Mouse (Mus musculus) embryo, embryonic 11.5 days (tissue): Measurements from ENCODE around the gene Kcnn1.

ENCODE experiments used
- DNase-seq: peaks from one replicate; pipeline ENCODE4 v3.0.0-alpha.2; 2012; ENCODE audit warnings: low read depth, low spot score

Gene Kcnn1

DNA sequence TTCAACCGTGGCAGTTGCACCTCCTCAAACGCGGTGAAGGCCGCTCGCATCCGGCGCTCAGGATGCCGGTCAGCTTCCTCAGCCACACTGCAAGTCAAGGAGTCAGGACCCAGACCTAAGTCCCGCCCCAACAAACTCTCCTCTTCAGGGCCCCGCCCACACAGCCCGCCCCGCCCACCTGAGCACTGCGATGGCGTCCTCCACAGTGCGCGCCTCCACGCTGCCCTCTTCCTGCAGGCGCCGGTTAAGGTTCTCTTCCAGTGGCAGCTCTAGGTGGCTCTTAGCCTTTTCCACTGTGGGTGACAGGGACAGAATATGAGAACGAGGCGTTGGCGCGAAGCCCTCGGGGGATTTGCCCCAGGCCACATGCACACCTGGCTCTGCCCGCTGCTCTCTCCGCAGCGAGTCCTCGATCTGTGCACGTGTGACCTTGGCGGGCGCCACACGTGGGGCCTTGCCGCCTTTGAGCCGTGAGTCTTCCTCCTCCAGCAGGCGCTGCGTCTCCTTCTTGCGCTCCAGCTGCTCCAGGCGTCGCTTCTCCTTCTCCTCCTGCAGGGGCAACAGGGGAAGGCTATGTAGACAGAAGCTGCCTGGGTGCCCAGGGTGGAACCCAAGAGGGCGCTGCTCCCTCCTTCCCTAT, 5.6 kb upstream of the Kcnn1 start:
- peak; percentile 61 for DNase-seq

DNA sequence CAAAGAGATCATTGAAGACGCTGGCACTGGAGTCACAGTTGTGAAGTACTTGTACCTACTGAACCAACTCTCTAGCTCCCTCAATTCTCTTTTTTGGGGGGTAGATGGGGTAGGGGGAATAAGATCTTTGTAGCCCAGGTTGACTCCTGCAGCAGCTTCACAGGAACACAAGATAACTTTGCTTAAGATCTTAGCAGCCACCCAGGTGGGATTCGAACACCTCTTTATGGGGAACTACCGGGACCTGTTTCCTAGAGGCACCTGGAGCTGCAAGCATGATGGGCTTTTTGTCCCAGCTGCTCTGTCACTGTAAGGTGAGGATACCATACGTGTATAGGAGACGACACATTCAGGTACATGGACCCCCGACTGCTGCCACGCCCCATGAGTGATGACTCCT, 3.5 kb upstream of the Kcnn1 start:
- DNase-seq: no peak

DNA sequence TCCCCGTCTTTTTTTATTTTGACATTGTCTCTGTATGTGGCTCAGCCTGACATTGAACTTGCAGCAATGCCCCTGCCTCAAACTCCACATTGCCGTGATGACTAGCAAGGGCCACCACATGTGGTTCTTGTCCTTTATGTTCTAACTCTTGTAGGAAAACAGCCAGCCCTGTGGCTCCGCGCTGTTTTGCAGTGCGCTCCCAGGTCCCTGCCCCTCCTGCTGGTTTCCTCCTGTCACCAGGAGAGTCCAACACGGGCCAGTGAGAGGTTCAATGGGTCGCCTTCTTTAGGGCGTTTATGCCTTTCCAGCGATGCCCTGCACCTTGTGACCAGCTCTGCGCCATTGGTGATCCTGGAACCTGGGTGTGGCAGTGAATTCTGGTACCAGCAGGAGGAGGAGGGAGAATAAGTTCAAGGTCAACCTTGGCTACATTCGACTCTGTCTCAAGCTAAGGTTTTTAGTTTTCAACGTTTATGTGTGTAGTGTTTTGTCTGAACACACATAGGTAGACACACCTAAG, 3.0 kb upstream of the Kcnn1 start:
- DNase-seq: no peak

DNA sequence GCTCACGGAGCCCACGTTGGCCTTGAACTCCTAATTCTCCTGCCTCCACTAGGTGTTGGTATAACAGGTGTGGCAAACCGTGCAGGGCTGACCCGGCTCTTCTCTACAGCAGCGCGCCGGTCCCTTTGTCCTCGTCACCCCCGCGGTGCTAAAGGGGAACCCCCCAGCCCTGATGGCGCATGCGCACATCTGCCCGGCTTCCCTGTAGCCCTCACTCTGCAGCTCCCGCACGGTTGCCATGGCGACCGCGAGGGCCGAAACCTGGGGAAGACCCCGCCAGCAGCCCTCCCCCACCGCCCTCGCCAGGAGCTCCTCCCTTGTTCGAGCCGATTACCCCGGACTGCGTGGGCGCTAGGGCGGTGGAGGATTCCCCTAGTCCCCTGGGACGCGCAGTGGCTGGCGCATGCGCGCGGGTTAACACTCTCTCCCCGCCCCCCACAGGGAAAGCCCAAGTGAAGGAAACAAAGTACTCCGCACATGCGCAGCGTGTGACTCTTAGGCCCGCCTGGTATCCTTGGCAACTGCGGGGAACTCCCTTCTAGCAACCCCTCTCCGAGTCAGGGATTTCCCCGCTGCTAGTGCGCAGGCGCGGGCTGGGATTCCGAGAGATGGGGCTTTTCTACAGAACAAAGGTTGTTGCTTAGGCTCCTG, 2.4 kb upstream of the Kcnn1 start:
- peak; percentile 100 for DNase-seq

DNA sequence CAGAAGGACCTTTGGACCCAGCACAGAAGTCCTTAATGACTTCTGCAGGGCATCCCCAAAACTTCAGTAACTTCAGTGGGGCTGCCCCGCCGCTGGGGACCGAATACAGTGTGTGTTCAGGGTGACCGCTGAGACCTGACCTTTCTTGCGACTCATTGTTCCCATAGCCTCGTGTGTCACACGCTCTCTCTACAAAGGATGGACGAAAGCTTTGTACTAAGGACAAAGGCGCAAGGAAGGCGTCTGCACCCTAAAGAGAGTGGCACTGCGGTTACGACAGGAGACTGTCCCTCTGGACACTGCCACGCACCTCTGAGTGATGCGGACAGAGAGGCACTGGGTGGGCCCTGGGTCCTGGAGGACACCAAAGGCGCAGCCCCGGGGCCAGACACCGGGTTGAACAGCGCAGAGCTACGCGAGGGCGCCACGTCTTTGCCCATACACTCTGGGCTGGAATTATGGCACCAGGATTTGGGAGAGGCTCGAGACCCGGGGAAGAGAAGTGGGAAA, 1.7 kb upstream of the Kcnn1 start:
- no peak for DNase-seq

DNA sequence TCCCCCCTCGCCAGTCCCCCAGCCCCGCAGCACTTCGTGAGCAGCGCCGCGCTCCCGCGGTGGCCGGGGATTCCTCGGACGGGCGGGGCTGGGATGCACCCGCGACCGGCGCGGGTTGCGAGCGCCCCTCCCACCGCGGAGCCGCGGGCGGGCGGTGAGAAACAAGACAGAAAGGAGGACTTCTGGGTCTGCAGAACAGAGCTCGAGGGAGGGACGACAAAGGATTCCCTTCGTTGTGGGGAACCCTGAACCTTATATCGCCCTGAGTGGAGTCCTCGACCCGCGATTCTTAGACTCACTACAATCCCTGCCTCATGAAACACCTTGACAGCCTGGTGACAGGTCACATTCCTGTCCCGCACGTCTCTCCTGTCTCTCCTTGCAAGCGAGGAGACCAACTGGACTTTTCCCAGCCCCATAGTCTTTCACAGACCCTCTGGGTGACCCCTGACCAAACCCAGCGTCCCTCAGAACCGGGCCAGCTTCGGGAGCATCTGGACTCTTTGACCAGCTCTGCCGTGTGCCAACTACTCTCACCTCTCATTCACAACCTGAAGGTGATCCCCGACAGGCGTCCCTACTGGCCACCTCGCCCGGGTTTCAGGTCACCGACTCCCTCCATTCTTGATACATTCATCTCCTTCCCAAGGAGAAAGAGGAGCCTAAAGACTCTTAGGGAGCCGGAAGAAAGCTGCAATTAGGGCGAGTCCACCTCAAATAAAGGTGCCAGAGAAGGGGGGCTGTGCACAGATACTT, 1.1 kb upstream of the Kcnn1 start:
- no peak for DNase-seq

DNA sequence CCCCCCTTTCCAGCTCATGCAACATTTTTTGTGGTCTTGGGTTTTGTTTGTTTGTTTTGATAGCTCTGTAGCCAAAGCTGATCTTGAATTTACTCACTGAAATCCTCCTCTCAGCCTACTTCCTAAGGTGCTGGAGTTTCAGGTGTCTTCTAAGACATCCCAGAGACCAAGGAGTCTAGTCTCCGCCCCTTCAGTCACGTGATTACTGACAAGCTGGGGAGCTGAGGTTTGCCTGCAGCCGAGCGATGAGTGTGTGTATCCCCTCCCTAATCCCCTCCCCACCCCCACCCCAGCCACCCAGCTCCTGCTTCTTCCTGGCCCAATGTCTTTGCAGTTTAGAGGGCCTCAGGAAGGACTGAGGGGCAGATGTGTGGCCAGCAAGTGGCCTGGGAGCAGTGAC, 5.5 kb downstream of the Kcnn1 start:
- DNase-seq: no peak

DNA sequence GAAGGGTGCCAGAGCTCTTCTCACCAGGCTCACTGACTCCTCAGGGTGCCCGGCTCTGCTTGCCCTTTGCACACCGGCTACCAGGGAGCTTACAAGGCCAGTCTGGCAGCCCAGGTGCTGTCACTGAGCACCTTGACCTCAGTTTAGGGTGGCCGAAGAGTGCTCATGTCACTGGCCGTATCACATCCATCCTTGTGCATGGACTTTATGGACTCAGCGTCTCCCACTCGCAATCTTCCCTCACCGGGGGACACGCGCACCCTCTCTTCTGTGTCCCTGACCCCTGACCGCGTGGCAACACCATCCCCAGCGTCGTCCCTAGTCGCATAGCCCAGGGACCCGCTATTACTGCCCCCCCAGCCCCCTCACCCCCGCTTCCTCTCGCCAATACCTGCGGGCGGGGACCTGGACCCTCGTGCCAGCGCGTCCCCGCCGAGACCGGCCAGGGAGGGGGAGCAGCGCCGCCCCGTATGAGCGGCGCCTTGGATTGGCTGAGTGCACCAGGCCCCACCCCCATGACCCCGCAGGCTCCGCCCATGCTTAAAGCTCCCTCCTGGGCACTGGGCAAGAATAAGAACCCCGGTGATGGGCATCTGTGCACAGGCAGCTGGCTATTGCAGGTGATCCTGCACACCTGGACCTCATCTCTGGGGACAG, 6.4 kb downstream of the Kcnn1 start:
- DNase-seq: no peak

DNA sequence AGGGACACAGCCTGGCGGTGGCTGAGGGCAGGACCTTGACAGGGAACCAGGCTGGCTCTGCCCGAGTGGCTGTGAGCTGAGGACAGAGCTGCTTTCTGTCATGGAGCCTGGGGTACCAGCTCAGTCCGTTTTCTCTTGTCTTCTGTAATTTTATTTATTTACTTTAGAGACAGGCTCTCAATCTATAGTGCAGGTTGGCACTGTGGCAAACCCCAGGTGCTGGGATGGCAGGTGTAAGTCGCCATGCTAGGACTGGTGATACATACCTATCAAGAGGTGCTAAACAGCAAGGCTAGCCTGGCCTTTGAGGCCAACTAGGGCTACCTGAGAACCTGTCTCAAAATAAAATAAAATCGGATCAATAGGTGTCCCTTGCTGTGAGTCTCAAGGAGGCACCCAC, 7.0 kb downstream of the Kcnn1 start:
- DNase-seq: no peak

DNA sequence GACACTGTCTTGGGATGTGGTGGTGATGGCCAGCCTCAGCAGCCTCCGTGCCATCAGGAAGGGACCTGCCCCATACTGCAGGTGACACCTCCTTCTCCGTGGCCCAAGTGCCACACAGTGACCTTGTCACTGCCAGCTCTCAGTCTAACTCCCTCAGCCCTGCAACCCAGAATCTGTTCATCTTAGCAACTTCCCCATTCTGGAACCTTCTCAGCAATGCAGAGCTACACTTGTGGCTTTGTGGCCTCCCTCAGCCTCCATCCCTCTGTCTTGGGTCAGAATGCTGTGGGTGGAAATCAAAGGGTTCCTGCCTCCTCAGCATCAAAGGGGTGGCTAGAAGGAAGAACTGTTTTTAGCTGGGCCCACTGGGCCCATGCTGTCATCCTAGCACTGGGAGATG, 9.2 kb downstream of the Kcnn1 start:
- no peak for DNase-seq

DNA sequence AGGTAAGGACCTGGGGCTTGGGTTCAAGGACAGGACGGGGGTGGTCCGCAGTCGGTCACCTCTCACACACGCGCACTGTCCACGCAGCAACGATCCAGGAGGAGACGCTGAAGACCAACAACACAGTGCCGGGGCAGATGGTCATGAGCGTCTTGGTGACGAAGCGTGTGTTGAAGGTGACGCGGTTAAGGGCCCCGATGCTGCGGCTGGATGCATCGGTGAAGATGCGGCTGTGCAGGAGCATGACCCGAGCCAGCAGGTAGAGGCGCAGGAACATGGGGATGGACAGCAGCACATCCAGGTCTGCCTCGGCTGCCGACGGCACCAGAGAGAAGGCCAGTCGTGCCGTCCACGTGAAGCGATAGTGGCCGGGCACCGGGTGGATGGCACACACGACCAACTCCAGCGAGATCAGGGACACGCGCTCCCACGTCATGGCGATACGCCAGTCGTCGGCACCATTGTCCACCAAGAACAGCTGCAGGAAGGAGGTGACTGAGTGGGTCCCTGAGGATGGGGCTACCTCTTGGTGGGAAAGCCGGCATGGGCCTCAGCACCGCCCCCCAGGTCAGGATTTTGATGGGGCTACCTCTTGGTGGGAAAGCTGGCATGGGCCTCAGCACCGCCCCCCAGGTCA, 10.3 kb downstream of the Kcnn1 start:
- DNase-seq: no peak

DNA sequence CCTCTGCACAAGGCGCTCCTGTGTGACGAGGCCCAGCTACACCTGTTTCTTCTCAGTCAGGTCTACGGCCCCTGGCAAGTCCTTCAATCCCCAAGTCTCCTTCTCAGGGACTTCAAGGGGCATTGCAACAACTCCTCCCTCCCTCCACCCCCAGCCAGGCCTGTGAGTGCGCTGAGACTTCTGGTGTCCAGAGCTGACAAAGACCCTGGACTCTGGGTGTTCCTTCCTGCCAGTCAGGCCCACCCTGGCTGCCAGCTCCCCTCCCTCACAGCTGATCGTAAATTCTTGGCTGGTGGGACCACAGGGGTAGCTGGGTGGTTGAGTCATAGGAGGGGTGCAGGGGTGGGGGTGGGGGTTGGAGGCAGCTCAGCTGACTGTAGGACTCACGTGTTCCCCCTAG, 11.2 kb downstream of the Kcnn1 start:
- DNase-seq: no peak

DNA sequence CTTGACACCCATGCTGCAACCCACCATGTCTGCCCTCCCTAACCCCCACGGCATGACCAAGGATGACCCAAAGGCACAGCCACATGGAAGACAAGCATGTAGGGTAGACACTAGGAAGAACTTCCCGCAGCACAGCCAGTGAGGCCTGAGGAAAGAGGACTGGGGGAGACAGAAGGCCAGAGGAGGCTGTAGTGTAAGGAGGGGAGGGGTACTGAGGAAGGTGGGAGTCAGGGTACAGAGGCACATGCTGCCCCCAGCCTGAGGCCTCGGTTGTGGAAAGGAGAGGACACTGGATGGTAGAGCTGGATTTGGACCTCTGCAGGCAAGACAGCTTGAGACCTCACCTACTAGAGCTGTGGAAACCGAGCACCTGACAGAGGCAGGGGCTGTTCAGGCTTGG, 12.1 kb downstream of the Kcnn1 start:
- no peak for DNase-seq

DNA sequence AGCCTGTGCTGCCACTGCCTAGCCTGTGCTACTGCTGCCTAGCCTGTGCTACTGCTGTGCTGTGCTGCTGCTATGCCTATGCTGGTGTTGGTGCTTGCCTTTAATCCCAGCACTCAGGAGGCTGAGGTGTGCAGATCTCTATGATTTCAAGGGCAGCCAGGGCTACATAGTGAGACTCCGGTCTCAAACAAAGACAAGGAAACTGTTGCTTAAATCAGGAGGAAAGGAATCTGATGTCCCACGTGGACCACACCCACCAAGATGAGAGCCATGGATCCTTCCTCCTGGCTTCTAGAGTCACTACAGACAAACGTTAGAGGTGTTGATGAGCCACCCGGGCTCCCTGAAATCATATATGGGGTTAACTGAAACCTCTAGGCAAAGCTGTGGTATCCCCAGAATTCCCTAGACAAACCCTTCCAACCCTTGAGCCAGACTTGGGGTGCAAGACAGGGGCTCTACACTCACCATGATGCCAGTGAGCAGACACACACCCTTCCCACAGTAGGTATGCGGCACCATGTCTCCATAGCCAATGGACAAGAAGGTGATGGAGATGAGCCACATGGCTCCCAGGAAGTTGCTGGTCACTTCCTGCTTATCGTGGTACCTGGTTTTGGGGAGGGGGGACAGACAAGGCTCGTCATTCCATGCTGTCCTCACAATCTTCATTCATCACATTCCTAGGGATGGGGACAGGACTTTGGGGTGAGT, 12.8 kb downstream of the Kcnn1 start:
- DNase-seq: no peak

DNA sequence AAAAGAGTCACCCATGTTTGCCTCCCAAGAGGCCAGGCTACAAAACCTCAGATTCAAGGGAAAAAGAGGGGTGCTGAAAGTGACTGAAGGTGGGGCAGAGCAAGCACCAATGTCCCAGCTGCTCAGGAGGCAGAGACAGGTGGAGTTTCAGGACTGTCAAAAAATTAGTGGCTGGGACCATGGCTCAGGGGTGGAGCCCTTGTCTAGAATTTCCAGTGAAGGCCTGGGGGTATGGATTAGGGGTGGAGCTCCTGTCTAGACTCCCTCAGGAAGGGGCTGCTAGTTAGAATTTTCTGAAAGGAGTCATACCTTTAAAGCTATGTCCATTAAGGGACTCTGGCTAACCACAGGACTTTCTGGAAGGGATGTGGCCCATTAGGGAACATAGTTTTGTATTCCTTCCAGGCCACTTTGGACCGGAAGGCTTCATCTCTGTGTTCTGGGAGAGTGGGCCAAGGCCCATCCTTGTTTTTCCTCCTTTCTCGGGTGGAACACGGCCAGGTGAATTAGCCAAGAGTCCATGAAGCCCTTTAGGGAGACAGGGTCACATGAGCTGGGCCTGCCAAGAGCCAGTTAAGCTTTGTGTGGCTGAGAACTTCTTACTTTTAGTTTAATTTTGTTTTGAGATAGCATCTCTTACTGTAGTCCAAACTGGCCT, 13.6 kb downstream of the Kcnn1 start:
- no peak for DNase-seq

DNA sequence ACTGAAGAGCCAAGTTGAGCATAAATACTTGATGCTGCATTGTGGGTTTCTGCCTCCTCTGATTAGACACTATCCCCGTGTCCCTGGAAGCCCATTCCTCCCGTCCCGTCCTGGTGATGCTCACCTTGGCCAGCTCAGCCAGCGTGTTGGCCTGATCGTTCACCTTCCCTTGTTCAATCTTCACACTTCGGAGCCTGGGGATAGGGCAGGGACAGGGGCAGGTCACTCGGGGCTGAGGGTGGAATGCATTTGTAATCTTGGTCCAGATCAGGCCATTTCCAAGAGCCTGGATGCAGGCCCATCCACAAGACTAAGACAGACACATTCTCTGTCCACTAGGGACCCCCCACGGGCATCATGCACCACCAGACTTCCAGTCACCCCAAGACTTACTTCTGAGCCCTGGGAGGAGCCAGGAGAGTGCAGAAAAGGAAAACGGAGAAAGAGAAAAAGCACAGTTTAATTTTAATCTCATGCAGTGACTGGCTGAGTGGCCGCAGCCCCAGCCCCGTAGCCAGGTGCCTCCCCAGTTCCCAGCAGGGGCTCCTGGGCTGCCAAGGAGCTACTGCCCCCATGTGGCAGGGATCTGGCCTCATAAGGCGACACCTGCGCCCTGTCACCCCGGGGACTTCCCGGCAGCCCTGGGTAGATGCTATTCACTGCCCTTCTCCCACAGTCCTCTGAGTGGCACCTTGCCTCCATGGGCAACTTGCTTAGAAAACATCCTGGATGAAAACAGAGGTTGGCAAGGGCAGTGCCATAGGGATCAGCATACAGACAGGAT, 16.5 kb downstream of the Kcnn1 start:
- DNase-seq: no peak

DNA sequence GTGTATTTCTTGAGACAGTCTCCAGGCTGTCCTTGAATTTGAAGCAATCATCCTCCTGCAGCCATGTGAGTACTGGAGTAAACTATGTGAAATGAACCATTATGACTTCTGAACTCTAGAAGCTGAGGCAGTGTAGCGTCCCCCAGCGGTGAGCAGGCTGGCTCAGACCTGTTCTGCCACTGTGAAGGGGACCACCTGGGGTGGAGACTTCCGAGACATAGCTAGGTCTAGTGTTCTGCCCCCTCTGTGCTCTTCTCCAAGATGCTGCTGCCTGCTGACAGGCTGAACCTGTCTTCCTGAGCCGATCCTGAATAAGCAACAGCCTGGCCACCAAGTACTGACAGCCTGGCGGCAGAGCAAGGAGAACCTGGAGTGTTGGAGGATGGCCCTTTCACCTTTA, 17.9 kb downstream of the Kcnn1 start:
- DNase-seq: no peak

DNA sequence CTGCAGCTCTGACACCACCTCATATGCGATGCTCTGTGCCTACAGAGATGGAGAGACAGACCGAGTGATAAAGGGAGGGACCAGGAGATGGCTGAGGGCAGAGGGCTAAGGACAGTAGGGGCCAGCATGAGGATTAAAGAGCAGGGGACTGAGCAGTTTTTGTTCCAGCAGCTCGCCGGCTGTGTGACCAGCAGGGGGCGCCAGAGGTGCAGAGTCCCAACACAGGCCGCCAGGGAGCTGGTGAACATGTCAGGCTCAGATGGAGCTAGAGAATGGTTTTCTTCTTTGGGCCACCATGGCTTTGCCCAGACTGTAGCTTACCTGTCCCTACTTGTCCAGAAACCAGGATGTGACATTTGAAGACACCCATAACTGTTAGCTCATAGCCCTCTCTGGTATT, 18.5 kb downstream of the Kcnn1 start:
- DNase-seq: no peak

DNA sequence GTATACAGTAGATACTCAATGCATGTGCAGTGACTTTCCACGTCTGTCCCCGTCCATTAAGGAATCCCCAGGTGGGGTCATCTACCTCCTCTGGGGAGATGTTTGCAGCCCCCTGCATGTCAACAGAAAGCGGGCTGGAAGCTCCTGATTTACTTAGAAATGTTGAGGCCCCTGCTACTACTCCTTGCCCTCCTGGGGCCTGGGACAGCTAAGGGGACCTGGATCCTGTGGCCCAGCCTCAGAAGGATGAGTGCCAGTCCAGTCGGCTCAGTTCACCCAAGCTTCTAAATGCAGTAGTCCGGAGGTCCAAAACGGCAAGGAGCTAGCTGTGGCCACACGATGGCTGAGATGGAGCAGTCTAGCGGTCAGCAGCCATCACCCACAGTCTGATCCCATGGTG, 19.1 kb downstream of the Kcnn1 start:
- no peak for DNase-seq
